Mouse (Mus musculus): ENCODE data around the gene Ncf1.

DNA sequence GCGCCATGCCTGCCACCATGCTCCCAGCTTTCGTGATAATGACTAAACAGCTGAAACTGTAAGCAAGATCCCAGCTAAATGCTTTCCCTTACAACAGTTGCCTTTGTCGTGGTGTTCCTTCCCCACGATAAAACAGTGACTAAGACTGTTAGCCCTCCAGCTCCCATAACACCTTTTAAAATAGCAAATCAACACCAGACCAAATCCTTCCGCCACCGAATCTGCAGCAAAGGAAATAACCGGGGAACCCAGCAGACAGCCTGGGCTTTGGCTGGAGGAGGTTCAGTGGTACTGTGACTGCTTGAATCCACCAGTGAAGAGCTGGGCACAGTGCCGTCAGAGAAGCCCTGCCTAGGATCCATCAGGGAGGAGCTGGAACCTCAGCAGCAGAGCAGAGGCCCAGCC lies 19.8 kb upstream of the Ncf1 start:
- TF ChIP-seq BHLHE40 (IDR thresholded peaks at IDR 0.05; ENCODE audit: low read depth, low read length): no peak
- TF ChIP-seq CHD2 (IDR thresholded peaks at IDR 0.05; ENCODE audit: low read length): no peak
- TF ChIP-seq CTCF (conservative IDR thresholded peaks at IDR 0.05 in 1 of 2, IDR thresholded peaks at IDR 0.05 in 1 of 2; ENCODE audit: low read depth in 2 of 2, low read length in 2 of 2): no peak
- no peak for TF ChIP-seq HCFC1 (IDR thresholded peaks at IDR 0.05; ENCODE audit: low read depth, low read length)
- no peak for TF ChIP-seq POLR2AphosphoS2 (IDR thresholded peaks at IDR 0.05; ENCODE audit: low read depth, low read length)
